Mouse (Mus musculus): ENCODE results near the gene Def8.

- TF ChIP-seq CTCF (IDR thresholded peaks at IDR 0.05; ENCODE audit: extremely low read depth, insufficient read depth, insufficient read length, insufficient replicate concordance) (no peak), POLR2A (IDR thresholded peaks at IDR 0.05; ENCODE audit: low read depth, low read length) (no peak)
Observed at GRCm38 (mm10) chr8:123505695-123506094, 82.4 kb downstream of the Def8 start.

Measured in spleen, adult 2 months (tissue).